Mouse (Mus musculus) ovary, adult 18-20 months (tissue): ENCODE measurements around the gene Arhgef11.

Source experiments
- DNase-seq: peaks from one replicate; pipeline ENCODE4 v3.0.0; 2022; ENCODE audit warnings: low spot score, mixed read lengths

Gene Arhgef11

GRCm38 (mm10) chr3:87661291-87661690 is 43.9 kb downstream of the Arhgef11 start:
- no peak for DNase-seq

- no peak for DNase-seq
Observed at GRCm38 (mm10) chr3:87718525-87718924, 101.2 kb downstream of the Arhgef11 start.

- DNase-seq, result no peak
Observed at GRCm38 (mm10) chr3:87724556-87724955, 107.2 kb downstream of the Arhgef11 start.

- DNase-seq, result no peak
Observed at GRCm38 (mm10) chr3:87725396-87726160, 108.2 kb downstream of the Arhgef11 start.

- no peak for DNase-seq
Observed at GRCm38 (mm10) chr3:87726191-87726590, 108.8 kb downstream of the Arhgef11 start.

GRCm38 (mm10) chr3:87728696-87729095 is 111.3 kb downstream of the Arhgef11 start:
- no peak for DNase-seq

GRCm38 (mm10) chr3:87733098-87733497 is 115.7 kb downstream of the Arhgef11 start:
- no peak for DNase-seq

GRCm38 (mm10) chr3:87733984-87734761 is 116.8 kb downstream of the Arhgef11 start:
- DNase-seq, result no peak

GRCm38 (mm10) chr3:87735335-87735734 is 118.0 kb downstream of the Arhgef11 start:
- DNase-seq, result no peak

GRCm38 (mm10) chr3:87738906-87739305 is 121.5 kb downstream of the Arhgef11 start:
- no peak for DNase-seq

- DNase-seq, result no peak
Observed at GRCm38 (mm10) chr3:87742013-87742412, 124.7 kb downstream of the Arhgef11 start.

- DNase-seq, result no peak
Observed at GRCm38 (mm10) chr3:87742735-87743134, 125.4 kb downstream of the Arhgef11 start.

GRCm38 (mm10) chr3:87743927-87744326 is 126.6 kb downstream of the Arhgef11 start:
- DNase-seq, result no peak

GRCm38 (mm10) chr3:87745036-87745659 is 127.8 kb downstream of the Arhgef11 start:
- no peak for DNase-seq

GRCm38 (mm10) chr3:87748431-87748830 is 131.1 kb downstream of the Arhgef11 start, which contains the start of gene Lrrc71:
Gene Lrrc71 (minus strand): TSS chr3:87748625.
- no peak for DNase-seq

GRCm38 (mm10) chr3:87749036-87749435 is 131.7 kb downstream of the Arhgef11 start:
- DNase-seq, result no peak

GRCm38 (mm10) chr3:87749977-87750376 is 132.6 kb downstream of the Arhgef11 start:
- DNase-seq, result no peak

GRCm38 (mm10) chr3:87752567-87752966 is 135.2 kb downstream of the Arhgef11 start:
- no peak for DNase-seq

GRCm38 (mm10) chr3:87753829-87754228 is 136.5 kb downstream of the Arhgef11 start:
- DNase-seq, result no peak

GRCm38 (mm10) chr3:87755964-87756363 is 138.6 kb downstream of the Arhgef11 start:
- peak; percentile 65 for DNase-seq

- DNase-seq, result no peak
Observed at GRCm38 (mm10) chr3:87756488-87756887, 139.1 kb downstream of the Arhgef11 start.

GRCm38 (mm10) chr3:87758641-87759040 is 141.3 kb downstream of the Arhgef11 start:
- no peak for DNase-seq
